Mouse (Mus musculus) heart, embryonic 13.5 days (tissue): ENCODE measurements around the gene Gm49320. TPM values are rescaled to one million over a fixed set of nuclear protein-coding genes. Genes with fewer than 3 reads are reported as not detected.

Source experiments
- ATAC-seq: fragments of 200-750 bp; cut with Nextera tagmentation; 2 replicates; pipeline ENCODE4 v1.8.0; 2017; ENCODE audit warnings: moderate TSS enrichment; ENCODE audit not compliant: insufficient number of reproducible peaks, low FRiP score, low TSS enrichment; ENCODE audit errors: extremely low read depth
- H3K27ac ChIP-seq: fragments of 300-500 bp; sonication (generic); replicated peaks from 2 replicates; pipeline ENCODE4 v1.5.1; 2015; ENCODE audit warnings: moderate library complexity, mild to moderate bottlenecking, inconsistent platforms
- H3K27me3 ChIP-seq: fragments of 300-500 bp; sonication (generic); replicated peaks from 2 replicates; pipeline ENCODE4 v1.6.1; 2015; ENCODE audit warnings: mild to moderate bottlenecking, inconsistent platforms
- H3K36me3 ChIP-seq: fragments of 300-500 bp; sonication (generic); 2 replicates; pipeline ENCODE4 v1.6.1; 2015; ENCODE audit warnings: mild to moderate bottlenecking, inconsistent platforms
- H3K4me1 ChIP-seq: fragments of 300-500 bp; sonication (generic); 2 replicates; pipeline ENCODE4 v1.6.1; 2015; ENCODE audit warnings: inconsistent platforms
- H3K4me2 ChIP-seq: fragments of 300-500 bp; sonication (generic); 2 replicates; pipeline ENCODE4 v1.6.1; 2015; ENCODE audit warnings: inconsistent platforms, mild to moderate bottlenecking, moderate library complexity
- H3K4me3 ChIP-seq: fragments of 300-500 bp; sonication (generic); 2 replicates; pipeline ENCODE4 v1.5.1; 2015; ENCODE audit warnings: moderate library complexity, mild to moderate bottlenecking, inconsistent platforms
- H3K9ac ChIP-seq: fragments of 300-500 bp; sonication (generic); 2 replicates; pipeline ENCODE4 v1.6.1; 2015; ENCODE audit warnings: inconsistent platforms, mild to moderate bottlenecking, moderate library complexity
- H3K9me3 ChIP-seq: fragments of 300-500 bp; sonication (generic); 2 replicates; pipeline ENCODE4 v1.6.1; 2016; ENCODE audit warnings: inconsistent platforms
- WGBS: fragments of 180-500 bp; shearing (Covaris S2); methylation state at CpG from one replicate; pipeline ENCODE4 v1.1.7; 2015; ENCODE audit warnings: mixed read lengths; 5-methylcytosine and 5-hydroxymethylcytosine counted together
- polyA plus RNA-seq: library from polyadenylated mRNA; unstranded; fragments of >200 nt; fragmentation: Nextera tagmentation; extraction: Ambion mirVana; gene quantifications from 2 replicates; pipeline ENCODE4 v1.2.1, GENCODE M21; 2015

Gene Gm49320
- polyA plus RNA-seq, 1 experiment from 2014 or later, result 0.52 TPM

- no peak overlapping the region for H3K27ac ChIP-seq
- no peak overlapping the region for H3K9ac ChIP-seq
- no peak for ATAC-seq
- H3K36me3 ChIP-seq, result peaks cover 88% of the 10 kb centered on the region
- H3K27me3 ChIP-seq, result no peaks in the 10 kb centered on the region
- H3K4me1 ChIP-seq, result peaks cover 11% of the 10 kb centered on the region
- H3K9me3 ChIP-seq, result no peaks in the 10 kb centered on the region
- 82% methylated on average over 8 of the region's 8 CpGs for WGBS
- no peak overlapping the region for H3K4me2 ChIP-seq
- H3K4me3 ChIP-seq, result no peak overlapping the region
Observed at GRCm38 (mm10) chr8:4263105-4263791, 24.6 kb downstream of the Gm49320 start.

DNA sequence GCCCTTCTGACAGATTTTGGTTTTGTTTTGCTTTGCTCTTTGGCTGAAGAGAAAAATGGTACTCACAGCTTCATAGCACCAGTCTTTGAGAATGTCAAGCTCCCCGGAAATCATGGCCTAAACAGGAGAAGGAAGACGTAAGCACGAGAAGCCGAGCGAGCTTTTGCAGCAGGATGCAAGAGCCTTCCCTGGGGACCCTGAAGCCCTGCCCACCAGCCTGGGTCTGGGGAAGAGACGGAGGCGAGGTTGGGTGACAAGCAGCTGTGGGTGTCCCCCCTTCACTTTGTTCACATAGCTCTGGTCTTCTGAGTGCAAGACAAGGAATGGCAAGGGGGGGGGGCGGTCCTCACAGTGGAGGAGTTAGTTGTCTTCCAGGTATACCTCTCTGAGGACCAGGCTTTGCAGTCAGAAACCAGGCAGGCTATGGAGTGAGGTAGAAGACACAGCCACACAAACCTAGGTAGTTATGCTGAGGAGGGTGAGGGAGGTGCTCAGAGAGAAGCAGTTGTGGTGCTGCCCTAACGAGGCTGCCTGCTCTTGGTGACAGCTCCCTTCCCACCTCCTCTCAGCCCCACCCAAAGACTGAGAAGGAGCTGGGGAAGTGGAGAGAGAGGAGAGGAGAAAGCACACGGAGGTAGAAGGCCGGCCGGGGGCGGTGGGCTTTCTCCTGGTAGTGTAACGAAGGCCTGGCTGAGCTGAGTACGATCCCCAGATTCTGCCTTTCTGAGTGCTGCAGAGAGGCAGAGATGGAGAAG is 26.7 kb downstream of the Gm49320 start:
- Histone ChIP-seq H3K36me3 (peaks cover 100% of the 10 kb centered on the region), H3K4me1 (no peaks in the 10 kb centered on the region), H3K27me3 (no peaks in the 10 kb centered on the region), H3K4me2 (no peak overlapping the region), H3K27ac (no peak overlapping the region), H3K9me3 (no peaks in the 10 kb centered on the region), H3K9ac (no peak overlapping the region), H3K4me3 (no peak overlapping the region)
- 85% methylated on average over 15 of the region's 15 CpGs for WGBS
- ATAC-seq, result no peak

DNA sequence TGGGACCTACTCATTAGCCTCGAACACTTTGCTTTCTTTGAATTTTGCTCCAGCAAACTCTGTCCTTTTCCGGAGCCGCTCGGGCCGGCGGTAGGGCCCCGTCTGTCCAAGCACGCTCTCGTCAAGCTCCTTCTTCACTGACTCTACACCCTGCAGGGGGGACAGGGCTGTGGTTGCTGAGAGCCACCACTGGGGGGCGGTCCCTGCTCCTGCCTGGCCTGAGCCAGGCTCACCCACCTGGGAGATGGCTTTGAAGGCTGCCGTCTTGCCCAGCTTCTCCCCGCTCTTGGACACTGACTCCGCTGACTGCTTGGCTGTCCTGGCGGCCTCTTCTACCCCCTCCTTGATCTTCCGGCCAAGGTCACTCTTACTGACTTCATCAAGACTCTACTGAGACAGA is 29.0 kb downstream of the Gm49320 start:
- Histone ChIP-seq H3K4me2 (no peak overlapping the region), H3K9me3 (no peaks in the 10 kb centered on the region), H3K4me3 (no peak overlapping the region), H3K9ac (no peak overlapping the region), H3K27ac (no peak overlapping the region), H3K4me1 (no peaks in the 10 kb centered on the region), H3K36me3 (peaks cover 100% of the 10 kb centered on the region), H3K27me3 (no peaks in the 10 kb centered on the region)
- WGBS, result 80% methylated on average over 15 of the region's 15 CpGs
- no peak for ATAC-seq

DNA sequence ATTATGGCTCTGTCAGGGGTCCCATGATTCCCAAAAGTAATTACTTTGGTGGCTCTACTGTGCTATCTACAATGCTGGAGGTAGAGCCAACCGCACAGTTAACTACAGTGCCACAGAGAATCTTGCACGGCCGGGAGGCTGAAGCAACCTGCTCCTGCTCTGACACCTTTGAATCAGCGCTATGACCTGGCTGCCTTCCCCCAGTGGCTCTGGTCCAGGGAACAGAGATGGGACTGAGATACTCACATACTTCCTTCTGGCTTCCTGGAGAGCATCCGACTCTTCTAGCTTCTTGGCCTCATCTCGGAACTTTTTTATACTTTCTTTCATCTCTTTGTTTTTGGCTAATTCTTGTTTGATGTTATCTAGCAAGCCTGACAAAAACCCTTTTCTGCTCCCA is 30.9 kb downstream of the Gm49320 start:
- Histone ChIP-seq H3K9me3 (no peaks in the 10 kb centered on the region), H3K27me3 (no peaks in the 10 kb centered on the region), H3K9ac (no peak overlapping the region), H3K36me3 (peaks cover 98% of the 10 kb centered on the region), H3K4me1 (peaks cover 4% of the 10 kb centered on the region; the same call in 1 of the 2 replicates), H3K4me3 (no peak overlapping the region), H3K27ac (no peak overlapping the region), H3K4me2 (no peak overlapping the region)
- WGBS, result 92% methylated on average over 6 of the region's 6 CpGs
- ATAC-seq, result no peak

DNA sequence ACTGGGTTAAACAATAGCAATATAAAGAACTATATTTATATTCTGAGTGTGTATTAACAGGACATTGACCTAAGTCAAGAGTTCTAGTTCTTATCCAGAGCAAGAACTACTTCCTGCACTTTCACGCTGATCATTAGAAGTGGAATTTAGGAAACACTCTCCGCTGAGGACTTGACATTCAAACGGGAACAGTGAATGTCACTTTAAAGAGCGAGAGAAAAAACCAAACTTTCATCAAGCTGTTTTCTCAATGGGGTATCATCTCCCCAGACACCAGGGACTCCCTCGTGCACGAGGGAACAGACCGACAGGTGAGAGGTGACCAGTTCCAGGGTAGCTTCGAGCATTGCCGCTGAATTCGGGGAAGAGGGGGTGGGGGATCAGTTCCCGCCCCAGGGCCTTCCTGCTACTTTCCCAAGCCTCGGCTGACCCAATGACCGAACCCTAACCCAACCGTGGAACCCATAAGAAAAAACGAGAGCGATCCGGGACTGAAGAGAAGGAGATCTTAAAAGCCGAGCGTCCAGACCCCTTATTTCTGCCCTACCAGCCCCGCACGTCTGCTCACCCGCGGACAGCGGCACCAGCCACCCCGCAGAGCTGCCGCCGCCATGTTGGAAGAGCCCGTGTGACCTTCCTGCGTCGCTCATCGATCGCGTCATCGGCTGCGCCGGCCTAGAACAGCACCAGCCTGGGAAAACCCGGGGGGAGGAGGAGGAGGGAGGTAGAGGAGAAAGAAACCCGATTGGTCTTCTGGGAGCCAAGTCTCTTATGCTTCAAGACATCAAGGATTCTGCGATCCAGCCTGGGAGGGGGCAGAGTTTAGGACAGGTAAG is 36.8 kb downstream of the Gm49320 start, which contains the start of gene Timm44:
Gene Timm44, minus strand, starts transcription at position 639 of the 836 bp plus-strand sequence.
- under 1% methylated on average over 39 of the region's 39 CpGs for WGBS
- peak within 1 kb of the TSS; percentile 43 for H3K27ac ChIP-seq
- no peaks in the 10 kb centered on the region for H3K27me3 ChIP-seq

GRCm38 (mm10) chr8:4276111-4276465 is 37.4 kb downstream of the Gm49320 start:
- peaks cover 33% of the 10 kb centered on the region for H3K36me3 ChIP-seq
- ATAC-seq, result 0 out of 2 replicates have a peak, but pooled peaks have one; percentile 33
- H3K4me2 ChIP-seq, result peak overlapping the region; percentile 79
- peak overlapping the region; percentile 70 for H3K4me3 ChIP-seq
- H3K27ac ChIP-seq, result peak overlapping the region; percentile 43
- peak overlapping the region; percentile 87 for H3K9ac ChIP-seq
- H3K27me3 ChIP-seq, result no peaks in the 10 kb centered on the region
- H3K9me3 ChIP-seq, result no peaks in the 10 kb centered on the region
- H3K4me1 ChIP-seq, result peaks cover 11% of the 10 kb centered on the region
- WGBS, result 25% methylated on average over 9 of the region's 9 CpGs

More for the DNA sequence above, 36.8 kb downstream of the Gm49320 start, which contains the start of gene Timm44:
- peak within 1 kb of the TSS; percentile 70 for H3K4me3 ChIP-seq
- H3K36me3 ChIP-seq, result peaks cover 39% of the 10 kb centered on the region
- no peaks in the 10 kb centered on the region for H3K9me3 ChIP-seq
- peak within 1 kb of the TSS; percentile 79 for H3K4me2 ChIP-seq
- ATAC-seq, result peak; percentile 89
- peak within 1 kb of the TSS; percentile 87 for H3K9ac ChIP-seq
- H3K4me1 ChIP-seq, result peaks cover 11% of the 10 kb centered on the region

DNA sequence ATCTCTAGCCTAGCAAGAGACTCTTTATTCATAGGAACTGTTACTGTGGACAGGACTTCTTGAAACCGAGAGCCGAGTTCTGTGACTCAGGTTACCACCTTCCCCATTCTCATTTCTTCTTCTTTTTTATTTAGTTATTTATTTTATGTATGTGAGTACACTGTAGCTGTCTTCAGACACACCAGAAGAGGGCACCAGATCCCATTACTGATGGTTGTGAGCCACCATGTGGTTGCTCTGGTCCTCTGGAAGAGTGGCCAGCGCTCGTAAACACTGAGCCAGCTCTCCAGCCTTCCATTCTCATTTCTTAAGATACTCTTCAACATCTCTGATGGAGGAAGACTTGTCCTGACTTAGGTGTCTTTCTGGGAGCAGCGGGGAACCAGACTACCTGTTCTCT is 54.1 kb downstream of the Gm49320 start:
- H3K4me3 ChIP-seq, result no peak overlapping the region
- peaks cover 99% of the 10 kb centered on the region for H3K36me3 ChIP-seq
- no peaks in the 10 kb centered on the region for H3K4me1 ChIP-seq
- no peak overlapping the region for H3K4me2 ChIP-seq
- H3K9ac ChIP-seq, result no peak overlapping the region
- WGBS, result 89% methylated on average over 5 of the region's 5 CpGs
- no peaks in the 10 kb centered on the region for H3K9me3 ChIP-seq
- ATAC-seq, result no peak
- H3K27ac ChIP-seq, result no peak overlapping the region
- H3K27me3 ChIP-seq, result no peaks in the 10 kb centered on the region

DNA sequence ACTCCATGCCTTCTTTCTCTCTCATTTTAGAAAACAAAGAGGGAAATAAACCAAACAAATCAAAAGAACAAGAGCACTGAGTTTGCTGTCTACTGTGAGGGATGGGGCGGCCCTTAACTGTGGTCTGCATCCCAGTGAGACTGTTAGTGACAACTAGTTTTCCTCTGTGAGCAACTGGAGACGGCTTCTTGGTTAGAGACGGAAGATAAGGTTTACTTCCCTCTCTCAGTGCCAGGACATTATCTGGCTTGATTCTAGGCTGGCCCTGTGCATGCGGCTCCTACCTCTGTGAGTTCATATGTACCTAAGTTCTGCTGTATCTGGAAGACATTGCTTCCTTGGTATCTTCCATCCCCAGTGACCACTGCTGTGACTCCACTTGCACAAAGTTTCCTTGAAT is 59.2 kb downstream of the Gm49320 start:
- ATAC-seq, result no peak

More for the DNA sequence above, 59.2 kb downstream of the Gm49320 start:
- Histone ChIP-seq H3K4me2 (no peak overlapping the region), H3K27me3 (no peaks in the 10 kb centered on the region), H3K9me3 (no peaks in the 10 kb centered on the region), H3K4me1 (no peaks in the 10 kb centered on the region), H3K9ac (no peak overlapping the region), H3K36me3 (peaks cover 100% of the 10 kb centered on the region), H3K4me3 (no peak overlapping the region), H3K27ac (no peak overlapping the region)
- WGBS, result 71% methylated on average over 4 of the region's 4 CpGs

Other genes with a start within 250 kb of the Gm49320 start
- not detected in 2 replicates for gene Cd209f, start 133.0 kb upstream of the Gm49320 start, polyA plus RNA-seq
- not detected in 2 replicates for gene Cd209g, start 104.8 kb upstream of the Gm49320 start, polyA plus RNA-seq
- gene Evi5l, start 72.3 kb upstream of the Gm49320 start, polyA plus RNA-seq, result 14.3 and 15.3 TPM in 2 replicates
- gene Prr36, start 21.4 kb upstream of the Gm49320 start, polyA plus RNA-seq, result 0.72 and 0.87 TPM in 2 replicates
- gene Lrrc8e, start 12.0 kb upstream of the Gm49320 start, polyA plus RNA-seq, result 0.06 TPM in 1 of 2 replicates, not detected in the other
- 18.8 and 22.8 TPM in 2 replicates for gene Map2k7, start 125 bp upstream of the Gm49320 start, polyA plus RNA-seq
- gene Tgfbr3l, start 9.3 kb downstream of the Gm49320 start, polyA plus RNA-seq, result 2.2 and 2.5 TPM in 2 replicates
- 39.5 and 42.8 TPM in 2 replicates for gene Snapc2, start 14.2 kb downstream of the Gm49320 start, polyA plus RNA-seq
- 35.1 and 38.4 TPM in 2 replicates for gene Ctxn1, start 20.4 kb downstream of the Gm49320 start, polyA plus RNA-seq
- 54.4 and 54.9 TPM in 2 replicates for gene Timm44, start 37.0 kb downstream of the Gm49320 start, polyA plus RNA-seq
- gene Ccl25, start 86.3 kb downstream of the Gm49320 start, polyA plus RNA-seq, result 11.5 and 14.6 TPM in 2 replicates
- 162 and 163 TPM in 2 replicates for gene Elavl1, start 86.5 kb downstream of the Gm49320 start, polyA plus RNA-seq